Mouse (Mus musculus): ENCODE measurements around the gene Txnrd2.

The Txnrd2 gene

DNA sequence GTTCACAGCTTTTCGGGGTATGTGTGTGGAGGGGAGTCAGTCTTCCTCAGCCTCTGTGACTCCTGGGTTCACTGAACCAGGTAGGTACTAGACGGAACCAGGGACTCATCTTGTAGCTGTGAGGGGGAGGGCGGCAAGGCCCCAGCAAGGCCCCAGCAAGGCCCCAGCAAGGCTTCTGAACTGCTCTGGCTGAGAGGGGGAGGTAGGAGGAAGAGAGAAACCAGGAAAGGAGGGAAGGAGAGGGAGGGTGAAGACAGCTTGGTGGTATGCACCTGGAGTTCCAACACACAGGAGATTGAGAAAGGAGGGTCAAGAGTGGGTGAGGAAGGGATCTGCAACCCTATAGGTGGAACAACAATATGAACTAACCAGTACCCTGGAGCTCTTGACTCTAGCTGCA lies 9.3 kb upstream of the Txnrd2 start:
- DNase-seq (ENCODE audit: low read depth, low spot score) = no peak

DNA sequence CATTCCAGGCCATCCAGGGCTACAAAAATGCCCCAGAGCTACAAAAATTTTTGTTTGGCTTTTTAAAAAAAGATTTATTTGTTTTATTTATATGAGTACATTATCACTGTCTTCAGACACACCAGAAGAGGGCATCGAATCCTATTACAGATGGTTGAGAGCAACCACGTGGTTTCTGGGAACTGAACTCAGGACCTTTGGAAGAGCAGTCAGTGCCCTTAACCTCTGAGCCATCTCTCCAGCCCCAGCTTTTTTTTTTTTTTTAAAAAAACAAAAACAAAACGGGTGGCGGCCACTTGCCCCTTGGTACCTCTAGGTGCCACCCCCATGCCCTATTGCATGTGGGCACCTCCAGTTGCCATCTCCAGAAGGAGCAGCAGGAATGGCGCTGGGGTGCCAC lies 8.7 kb upstream of the Txnrd2 start:
- no peak for DNase-seq (ENCODE audit: low read depth, low spot score)

DNA sequence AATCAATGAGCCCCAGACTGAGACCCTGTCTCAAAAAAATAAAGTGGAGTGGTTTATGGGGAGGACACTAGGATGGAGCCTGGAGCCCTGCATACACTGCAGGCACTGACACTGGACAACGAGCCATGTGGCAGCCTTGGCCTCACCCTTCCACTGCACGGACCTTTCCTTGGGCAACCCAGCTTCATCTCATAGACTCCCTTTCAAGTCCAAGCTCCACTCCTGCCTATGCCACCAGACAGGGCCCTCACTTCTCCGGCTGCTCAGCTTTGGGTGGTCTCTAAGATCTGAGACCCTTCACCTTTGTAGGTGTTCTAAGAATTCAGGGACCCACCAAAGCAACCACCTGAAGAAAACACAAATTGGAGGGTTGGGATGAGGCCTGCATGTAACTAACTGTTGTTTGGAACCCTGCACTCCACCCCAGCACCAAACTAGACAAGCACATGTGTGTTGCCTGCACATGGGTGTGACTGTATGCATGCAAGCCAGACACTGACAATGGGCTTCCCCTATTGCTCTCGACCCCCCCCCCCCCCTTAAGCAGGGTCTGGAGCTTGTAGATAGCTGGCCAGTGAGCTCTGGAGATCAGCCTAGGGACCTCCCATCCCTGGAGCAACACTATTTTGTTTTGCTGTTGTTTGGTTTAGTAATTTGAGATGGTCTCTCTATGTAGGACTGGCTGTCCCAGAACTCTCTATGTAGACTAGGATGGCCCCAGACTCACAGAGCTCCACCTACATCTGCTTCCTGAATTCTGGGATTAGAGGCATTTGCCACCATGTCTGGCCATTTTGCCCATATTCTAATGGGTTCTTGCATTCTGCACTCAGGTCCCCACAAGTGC lies 7.2 kb upstream of the Txnrd2 start:
- no peak for DNase-seq (ENCODE audit: low read depth, low spot score)

- DNase-seq (ENCODE audit: low read depth, low spot score) = no peak
Measured at GRCm38 (mm10) chr16:18419603-18420026, 6.6 kb upstream of the Txnrd2 start.

GRCm38 (mm10) chr16:18420571-18420970 lies 5.6 kb upstream of the Txnrd2 start:
- DNase-seq (ENCODE audit: low read depth, low spot score) = no peak

GRCm38 (mm10) chr16:18423203-18423914 lies 2.8 kb upstream of the Txnrd2 start:
- DNase-seq (ENCODE audit: low read depth, low spot score) = no peak

- DNase-seq (ENCODE audit: low read depth, low spot score) = no peak
Measured at GRCm38 (mm10) chr16:18423915-18424265, 2.3 kb upstream of the Txnrd2 start.

GRCm38 (mm10) chr16:18424364-18425045 lies 1.7 kb upstream of the Txnrd2 start:
- no peak for DNase-seq (ENCODE audit: low read depth, low spot score)

- peak; percentile 26 for DNase-seq (ENCODE audit: low read depth, low spot score)
Measured at GRCm38 (mm10) chr16:18425475-18426214, 539 bp upstream of the Txnrd2 start.

GRCm38 (mm10) chr16:18426802-18427280 lies 657 bp downstream of the Txnrd2 start, which contains the start of gene Comt:
TSS of gene Comt (minus strand) at chr16:18426852.
- DNase-seq (ENCODE audit: low read depth, low spot score) = no peak

- DNase-seq (ENCODE audit: low read depth, low spot score) = no peak
Measured at GRCm38 (mm10) chr16:18428011-18428515, 1.9 kb downstream of the Txnrd2 start.

DNA sequence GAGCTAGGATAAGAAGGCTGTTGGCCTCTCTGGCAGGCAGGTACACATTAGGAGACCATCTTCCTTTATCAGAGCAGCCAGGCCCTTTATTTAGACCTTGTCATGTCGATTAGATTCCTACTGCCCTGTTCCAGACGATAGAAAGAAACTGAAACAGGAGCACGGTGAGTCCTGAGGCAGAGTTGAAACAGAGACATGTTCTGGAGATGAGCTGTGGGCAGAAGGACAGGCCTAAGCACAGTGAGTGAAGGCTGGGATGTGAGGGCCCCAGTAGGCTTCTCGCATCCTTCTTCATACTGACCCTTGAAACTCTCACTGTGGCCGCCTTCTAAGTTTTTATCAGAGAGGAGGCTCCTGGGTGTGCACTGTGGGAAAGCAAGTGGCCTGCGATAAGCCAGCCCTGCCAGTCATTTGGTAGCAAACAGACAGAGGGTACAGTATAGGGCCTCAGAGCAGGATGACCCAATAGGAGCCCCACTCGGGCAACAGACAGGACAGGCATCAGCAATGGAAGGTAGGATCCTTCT lies 2.4 kb downstream of the Txnrd2 start:
- no peak for DNase-seq (ENCODE audit: low read depth, low spot score)

- DNase-seq (ENCODE audit: low read depth, low spot score) = no peak
Measured at GRCm38 (mm10) chr16:18429641-18430040, 3.5 kb downstream of the Txnrd2 start.

GRCm38 (mm10) chr16:18430641-18431212 lies 4.5 kb downstream of the Txnrd2 start:
- no peak for DNase-seq (ENCODE audit: low read depth, low spot score)

DNA sequence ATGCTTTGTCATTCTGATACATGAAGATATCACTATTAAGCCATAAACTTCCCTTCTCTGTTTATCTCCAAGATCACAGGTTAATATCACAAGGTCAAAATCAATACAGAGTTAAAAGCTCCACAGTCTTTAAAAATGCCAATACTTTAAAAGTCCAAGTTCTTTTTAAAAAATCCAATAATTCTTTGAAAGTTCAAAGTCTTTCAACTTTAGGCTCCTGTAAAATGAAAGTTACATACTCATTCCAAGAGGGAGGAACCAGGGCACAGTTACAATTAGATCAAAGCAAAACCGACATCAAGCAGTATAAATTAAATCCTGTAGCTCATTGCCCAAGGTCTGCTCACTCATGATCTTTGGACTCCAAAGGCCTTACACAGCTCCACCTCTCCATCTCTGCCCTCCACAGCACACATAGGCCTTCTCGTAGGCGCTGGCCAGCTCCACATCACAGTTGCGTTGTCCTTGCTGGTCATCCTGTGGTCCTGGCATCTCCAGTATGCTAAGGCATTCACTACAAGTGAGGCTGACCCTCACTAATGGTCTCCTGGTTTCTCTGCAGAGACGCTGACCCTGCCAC lies 7.2 kb downstream of the Txnrd2 start:
- DNase-seq (ENCODE audit: low read depth, low spot score) = no peak

- DNase-seq (ENCODE audit: low read depth, low spot score) = no peak
Measured at GRCm38 (mm10) chr16:18436128-18436527, 9.9 kb downstream of the Txnrd2 start.

DNA sequence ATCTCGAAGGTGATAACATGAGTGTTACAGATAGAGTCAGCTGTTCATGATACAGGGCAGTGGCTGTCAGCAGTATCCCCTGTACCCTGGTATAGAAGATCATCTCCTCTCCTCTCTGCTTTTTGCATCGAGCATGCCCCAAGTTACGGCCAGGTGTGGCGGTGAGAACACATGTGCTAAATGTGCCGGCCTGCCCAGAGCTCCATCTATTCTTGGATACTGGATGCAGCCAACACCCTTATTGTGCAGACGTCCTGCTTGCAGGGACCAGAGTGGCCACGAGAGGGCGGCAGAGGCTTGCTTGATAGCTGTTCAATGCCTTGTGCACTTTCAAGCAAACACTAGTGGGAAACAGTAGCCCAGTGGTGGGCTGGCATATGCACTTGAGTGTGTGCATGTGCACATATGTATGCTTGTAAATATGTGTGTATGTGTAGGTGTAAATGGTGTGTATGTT lies 17.2 kb downstream of the Txnrd2 start:
- DNase-seq (ENCODE audit: low read depth, low spot score) = peak; percentile 81

DNA sequence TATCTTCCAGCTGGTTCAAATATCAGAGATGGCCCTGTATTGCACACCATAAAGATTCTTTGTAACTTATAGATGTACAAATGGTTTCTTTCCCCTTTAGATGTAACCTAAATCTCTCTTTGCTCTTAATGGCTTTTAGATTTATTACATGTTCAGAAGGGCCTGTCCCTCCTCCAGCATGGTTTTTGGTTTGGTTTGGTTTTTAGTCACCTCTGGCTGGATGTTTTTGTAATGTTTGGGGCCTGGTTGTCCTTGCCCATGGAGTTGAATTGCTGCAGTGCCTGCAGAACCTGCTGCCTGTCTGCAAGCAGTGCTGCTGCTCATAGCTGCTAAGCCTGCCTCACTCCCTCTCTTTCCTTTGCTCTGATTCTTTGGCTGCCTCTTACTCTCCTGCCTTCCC lies 21.1 kb downstream of the Txnrd2 start:
- DNase-seq (ENCODE audit: low read depth, low spot score) = no peak

- DNase-seq (ENCODE audit: low read depth, low spot score) = no peak
Measured at GRCm38 (mm10) chr16:18448104-18448503, 21.9 kb downstream of the Txnrd2 start.

DNA sequence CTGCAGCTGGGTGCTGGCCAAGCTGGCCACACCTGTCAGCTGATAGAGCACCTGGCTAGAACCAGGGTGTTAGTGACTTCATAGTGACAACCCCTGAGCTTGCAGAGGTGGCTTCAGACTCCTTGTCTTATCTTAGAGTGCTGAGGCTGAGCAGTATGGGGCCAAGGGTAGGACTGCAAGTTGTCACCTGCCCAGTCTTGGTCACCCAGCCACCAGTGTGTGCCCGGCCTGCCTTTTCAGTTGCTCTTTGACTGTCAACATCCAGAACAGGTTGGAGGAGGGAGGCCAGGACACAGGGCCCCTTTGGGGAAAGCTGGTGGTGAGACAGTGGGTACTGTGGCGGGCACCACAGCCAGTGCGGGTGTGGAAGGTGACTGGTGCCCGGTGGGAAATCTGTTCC lies 22.8 kb downstream of the Txnrd2 start:
- no peak for DNase-seq (ENCODE audit: low read depth, low spot score)
